Mouse (Mus musculus) hindbrain, embryonic 11.5 days (tissue): Measurements from ENCODE around the gene Utp14b. TPM values are rescaled to one million over a fixed set of nuclear protein-coding genes. Genes with fewer than 3 reads are reported as not detected.

ENCODE experiments used
- ATAC-seq: fragments of 200-750 bp; cut with Nextera tagmentation; 2 replicates; pipeline ENCODE4 v1.8.0; 2017; ENCODE audit warnings: mild to moderate bottlenecking, moderate TSS enrichment, moderate library complexity; ENCODE audit not compliant: low FRiP score
- DNase-seq: peaks from one replicate; pipeline ENCODE4 v3.0.0-alpha.2; 2015; ENCODE audit warnings: low spot score
- H3K27ac ChIP-seq: fragments of 300-500 bp; sonication (generic); 2 replicates; pipeline ENCODE4 v1.5.1; 2014; ENCODE audit warnings: mild to moderate bottlenecking, low read depth, low read length
- H3K27me3 ChIP-seq: fragments of 300-500 bp; sonication (generic); 2 replicates; pipeline ENCODE4 v1.6.1; 2014; ENCODE audit warnings: mild to moderate bottlenecking, low read length, moderate library complexity, mixed read lengths; ENCODE audit not compliant: control insufficient read depth, insufficient read depth
- H3K36me3 ChIP-seq: fragments of 300-500 bp; sonication (generic); 2 replicates; pipeline ENCODE4 v1.6.1; 2014; ENCODE audit warnings: mild to moderate bottlenecking, low read length, moderate library complexity, mixed read lengths; ENCODE audit not compliant: control insufficient read depth, insufficient read depth
- H3K4me1 ChIP-seq: fragments of 300-500 bp; sonication (generic); replicated peaks from 2 replicates; pipeline ENCODE4 v1.6.1; 2014; ENCODE audit warnings: low read length, mixed read lengths; ENCODE audit not compliant: control insufficient read depth, insufficient read depth
- H3K4me2 ChIP-seq: fragments of 300-500 bp; sonication (generic); replicated peaks from 2 replicates; pipeline ENCODE4 v1.6.1; 2014; ENCODE audit warnings: mild to moderate bottlenecking, low read depth, low read length
- H3K4me3 ChIP-seq: fragments of 300-500 bp; sonication (generic); 2 replicates; pipeline ENCODE4 v1.5.1; 2014; ENCODE audit warnings: low read depth, low read length
- H3K9ac ChIP-seq: fragments of 300-500 bp; sonication (generic); 2 replicates; pipeline ENCODE4 v1.6.1; 2014; ENCODE audit warnings: low read depth, low read length
- H3K9me3 ChIP-seq: fragments of 300-500 bp; sonication (generic); 2 replicates; pipeline ENCODE4 v1.6.1; 2016; ENCODE audit warnings: low read length; ENCODE audit not compliant: control insufficient read depth
- WGBS: fragments of 180-500 bp; shearing (Covaris S2); extraction: QIAGEN DNeasy Blood & Tissue Kit; methylation state at CpG from one replicate; pipeline ENCODE4 v1.1.7; 2014; 5-methylcytosine and 5-hydroxymethylcytosine counted together
- polyA plus RNA-seq: library from polyadenylated mRNA; unstranded; fragments of >200 nt; fragmentation: Nextera tagmentation; extraction: Ambion mirVana; gene quantifications from 2 replicates; pipeline ENCODE4 v1.2.1, GENCODE M21; 2014

The Utp14b gene
- polyA plus RNA-seq, 1 experiment from 2014 or later: 11.8 TPM

DNA sequence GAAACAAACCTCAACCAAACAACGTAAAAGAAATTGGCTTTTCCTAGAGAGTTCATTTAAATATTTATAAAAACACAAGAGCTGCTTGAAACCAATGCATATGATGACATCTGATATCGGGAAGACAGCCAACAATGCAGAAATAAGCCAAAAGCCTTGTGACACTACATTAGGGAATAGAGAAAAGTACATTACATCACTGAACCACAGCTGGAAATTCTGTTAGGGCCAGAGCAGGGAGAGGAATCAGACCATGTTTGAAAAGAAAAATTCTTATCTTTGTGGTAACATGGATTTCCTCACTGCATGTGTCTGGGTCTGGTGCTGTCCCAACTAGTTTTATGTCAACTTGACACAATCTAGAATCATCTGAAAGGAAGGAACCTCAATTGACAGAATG, 15.6 kb upstream of the Utp14b start:
- H3K9me3 ChIP-seq: no peaks in the 10 kb centered on the region
- no peak for ATAC-seq
- no peak for DNase-seq

GRCm38 (mm10) chr1:78647317-78647885, 10.4 kb upstream of the Utp14b start:
- no peaks in the 10 kb centered on the region for H3K4me1 ChIP-seq
- H3K36me3 ChIP-seq: no peaks in the 10 kb centered on the region
- H3K9me3 ChIP-seq: no peaks in the 10 kb centered on the region
- DNase-seq: no peak
- no peak overlapping the region for H3K9ac ChIP-seq
- no peaks in the 10 kb centered on the region for H3K27me3 ChIP-seq
- no peak overlapping the region for H3K4me2 ChIP-seq
- H3K27ac ChIP-seq: no peak overlapping the region
- WGBS: 78% methylated on average over 8 of the region's 8 CpGs
- no peak for ATAC-seq
- no peak overlapping the region for H3K4me3 ChIP-seq

More for the DNA sequence above, 15.6 kb upstream of the Utp14b start:
- Histone ChIP-seq H3K27ac (no peak overlapping the region), H3K4me3 (no peak overlapping the region), H3K9ac (no peak overlapping the region), H3K27me3 (no peaks in the 10 kb centered on the region), H3K4me1 (no peaks in the 10 kb centered on the region), H3K36me3 (no peaks in the 10 kb centered on the region), H3K4me2 (no peak overlapping the region)
- 92% methylated on average over 2 of the region's 2 CpGs for WGBS

DNA sequence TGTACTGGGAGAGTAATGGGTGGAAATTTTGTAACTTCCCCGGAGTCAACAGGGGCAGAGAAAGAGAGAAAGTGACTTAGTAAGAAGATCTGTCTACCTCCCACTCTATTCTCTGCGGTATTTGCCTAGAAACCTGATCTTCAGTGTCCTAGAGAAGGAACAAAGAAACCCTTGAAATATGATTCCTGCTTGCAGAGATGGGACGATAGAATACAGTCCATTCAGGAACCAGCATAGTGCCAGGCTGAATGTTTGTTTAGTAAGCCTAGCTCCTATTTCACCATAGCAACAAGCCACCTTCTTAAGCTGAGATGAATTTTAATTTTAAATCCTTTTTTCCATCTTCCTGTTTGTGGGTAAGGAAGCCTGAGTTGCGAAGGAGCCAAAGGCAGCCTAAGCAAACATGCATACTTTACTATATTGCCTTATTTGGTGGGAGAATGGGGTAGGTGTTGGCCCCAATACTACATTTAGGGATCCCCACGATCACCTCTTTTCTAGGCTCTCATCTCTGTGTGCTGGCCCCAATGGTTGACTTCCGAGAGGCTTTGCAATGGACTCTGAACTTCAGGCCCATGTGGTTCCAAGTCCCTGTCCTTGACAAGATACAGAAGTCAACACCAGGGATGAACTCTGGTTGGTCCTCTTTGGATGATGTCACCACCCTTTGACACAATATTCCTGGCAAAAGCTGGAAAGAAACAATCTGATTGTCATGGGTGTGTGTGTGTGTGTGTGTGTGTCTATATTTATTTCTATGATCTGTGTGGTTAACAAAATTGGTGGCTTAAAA, 8.4 kb upstream of the Utp14b start:
- no peaks in the 10 kb centered on the region for H3K27me3 ChIP-seq
- H3K4me2 ChIP-seq: no peak overlapping the region
- ATAC-seq (no peak), DNase-seq (peak; percentile 33)
- H3K4me3 ChIP-seq: no peak overlapping the region
- no peaks in the 10 kb centered on the region for H3K36me3 ChIP-seq
- H3K9ac ChIP-seq: no peak overlapping the region
- H3K4me1 ChIP-seq: no peaks in the 10 kb centered on the region
- 43% methylated on average over 6 of the region's 6 CpGs for WGBS
- no peaks in the 10 kb centered on the region for H3K9me3 ChIP-seq
- H3K27ac ChIP-seq: no peak overlapping the region

DNA sequence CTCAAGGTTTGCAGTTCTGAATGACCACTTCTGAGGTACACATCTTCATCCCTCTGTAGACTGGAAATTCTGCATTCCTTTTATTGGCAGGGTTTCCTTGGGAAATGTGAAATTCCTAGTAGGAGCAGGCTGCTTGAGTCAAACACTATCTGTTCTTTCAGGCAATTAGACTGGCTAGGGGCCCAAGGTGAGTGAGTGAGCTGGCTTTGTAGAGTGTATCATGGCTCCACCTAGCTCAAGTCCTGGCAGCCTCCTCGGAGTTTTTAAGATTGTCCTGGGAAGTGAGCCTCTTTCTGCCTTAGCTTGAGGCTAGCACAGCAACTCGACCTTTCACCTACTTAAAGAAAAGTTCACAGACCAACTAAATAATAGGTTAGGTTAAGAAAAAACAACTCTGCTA, 1.4 kb upstream of the Utp14b start:
- DNase-seq (peak; percentile 15), ATAC-seq (no peak)
- H3K36me3 ChIP-seq: no peaks in the 10 kb centered on the region
- H3K9ac ChIP-seq: no peak overlapping the region
- no peaks in the 10 kb centered on the region for H3K9me3 ChIP-seq
- H3K4me2 ChIP-seq: no peak overlapping the region
- no peak overlapping the region for H3K4me3 ChIP-seq
- 0 out of 2 replicates have a peak, but pooled peaks cover 4% of the 10 kb centered on the region for H3K4me1 ChIP-seq
- no peaks in the 10 kb centered on the region for H3K27me3 ChIP-seq
- no peak overlapping the region for H3K27ac ChIP-seq
- 16% methylated on average over 2 of the region's 2 CpGs for WGBS

DNA sequence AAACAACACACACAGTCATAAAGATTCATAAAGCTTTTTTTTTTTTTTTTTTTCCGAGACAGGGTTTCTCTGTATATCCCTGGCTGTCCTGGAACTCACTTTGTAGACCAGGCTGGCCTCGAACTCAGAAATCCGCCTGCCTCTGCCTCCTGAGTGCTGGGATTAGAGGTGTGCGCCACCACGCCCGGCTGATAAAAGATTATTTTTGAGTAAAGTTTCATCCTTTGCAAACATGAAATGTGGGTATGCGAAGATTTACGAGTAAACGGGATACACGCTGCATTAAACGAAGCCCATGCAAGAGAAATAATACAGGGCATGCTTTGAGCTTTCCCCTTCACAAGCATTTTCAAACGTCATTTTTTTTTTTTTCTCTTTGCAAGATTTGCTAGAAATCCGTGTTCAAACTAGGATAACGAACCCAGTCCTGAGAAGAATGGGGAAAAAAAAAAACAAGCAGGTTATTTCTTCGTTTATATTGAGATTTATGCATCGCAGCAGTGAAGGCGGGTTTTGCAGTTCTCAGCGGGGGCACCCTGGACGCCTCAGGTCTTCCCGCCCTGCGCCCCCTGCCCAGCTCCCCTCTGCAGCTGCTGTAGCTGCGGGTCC, 713 bp upstream of the Utp14b start:
- Histone ChIP-seq H3K36me3 (no peaks in the 10 kb centered on the region), H3K27me3 (no peaks in the 10 kb centered on the region), H3K9ac (no peak overlapping the region), H3K9me3 (no peaks in the 10 kb centered on the region), H3K4me3 (peak overlapping the region; percentile 96), H3K27ac (peak overlapping the region; percentile 76), H3K4me1 (0 out of 2 replicates have a peak, but pooled peaks cover 4% of the 10 kb centered on the region), H3K4me2 (peak overlapping the region; percentile 37)
- no peak for ATAC-seq
- WGBS: 32% methylated on average over 18 of the region's 22 CpGs
- no peak for DNase-seq

GRCm38 (mm10) chr1:78658441-78659269, 817 bp downstream of the Utp14b start:
- Histone ChIP-seq H3K4me2 (peak overlapping the region; percentile 70), H3K27me3 (no peaks in the 10 kb centered on the region), H3K9me3 (no peaks in the 10 kb centered on the region), H3K36me3 (no peaks in the 10 kb centered on the region), H3K4me1 (0 out of 2 replicates have a peak, but pooled peaks cover 4% of the 10 kb centered on the region), H3K4me3 (peak overlapping the region; percentile 96), H3K9ac (peak overlapping the region; percentile 97), H3K27ac (peak overlapping the region; percentile 96)
- under 1% methylated on average over 20 of the region's 20 CpGs for WGBS
- peak; percentile 62 for DNase-seq
- ATAC-seq: no peak

DNA sequence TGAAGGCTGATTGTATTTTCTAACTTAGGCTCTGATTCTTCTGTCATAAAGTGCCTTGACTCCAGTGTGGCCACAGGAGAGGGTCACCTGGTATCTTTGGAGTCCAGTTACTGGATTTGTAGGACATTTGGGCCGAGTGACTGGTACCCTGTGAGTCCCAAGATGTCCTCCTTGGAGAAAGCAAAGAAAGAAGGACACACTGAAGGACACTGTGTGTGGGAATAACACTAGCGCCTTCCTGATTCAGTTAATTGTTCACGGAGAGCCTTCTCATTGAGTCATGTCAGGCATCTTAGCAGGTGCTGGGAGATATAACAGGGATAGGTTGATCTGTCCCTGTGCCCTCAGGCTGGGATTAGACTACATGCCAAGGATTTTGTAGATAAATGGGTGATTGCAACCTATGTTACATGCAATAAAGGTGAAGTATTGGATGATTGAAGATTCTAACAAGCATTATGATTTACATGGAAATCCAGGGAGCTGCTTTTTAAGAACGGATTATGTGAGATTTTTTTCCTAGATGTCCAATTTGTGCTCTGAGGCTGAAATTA, 1.5 kb downstream of the Utp14b start:
- H3K4me3 ChIP-seq: peak overlapping the region; percentile 96
- DNase-seq: peak; percentile 10
- 33% methylated on average over 4 of the region's 4 CpGs for WGBS

DNA sequence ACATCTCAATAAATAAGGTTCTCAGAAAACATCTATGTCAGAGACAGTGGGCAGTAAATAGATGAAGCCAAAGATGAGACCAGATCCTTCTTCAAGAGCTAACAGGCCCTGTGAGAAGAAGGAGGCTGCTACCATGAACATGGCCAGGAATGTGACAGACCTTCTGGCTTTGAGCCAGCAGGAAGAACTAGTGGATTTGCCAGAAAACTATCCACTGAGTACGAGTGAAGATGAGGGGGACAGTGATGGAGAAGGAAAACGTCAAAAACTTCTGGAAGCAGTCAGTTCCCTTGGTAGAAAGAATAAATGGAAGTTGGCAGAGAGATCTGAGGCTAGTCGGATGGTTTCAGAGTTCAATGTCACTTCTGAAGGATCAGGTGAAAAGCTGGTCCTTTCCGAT, 6.5 kb downstream of the Utp14b start:
- H3K9ac ChIP-seq: no peak overlapping the region

More for the DNA sequence above, 1.5 kb downstream of the Utp14b start:
- Histone ChIP-seq H3K4me1 (0 out of 2 replicates have a peak, but pooled peaks cover 4% of the 10 kb centered on the region), H3K36me3 (no peaks in the 10 kb centered on the region; the same call in 1 of the 2 replicates), H3K9me3 (no peaks in the 10 kb centered on the region), H3K27ac (peak overlapping the region; percentile 27; the same call in 1 of the 2 replicates), H3K9ac (peak overlapping the region; percentile 97; the same call in 1 of the 2 replicates), H3K27me3 (no peaks in the 10 kb centered on the region), H3K4me2 (peak overlapping the region; percentile 70)
- no peak for ATAC-seq

More for the DNA sequence above, 6.5 kb downstream of the Utp14b start:
- Histone ChIP-seq H3K9me3 (no peaks in the 10 kb centered on the region), H3K4me3 (no peak overlapping the region), H3K27me3 (no peaks in the 10 kb centered on the region), H3K4me1 (0 out of 2 replicates have a peak, but pooled peaks cover 2% of the 10 kb centered on the region), H3K4me2 (no peak overlapping the region), H3K27ac (no peak overlapping the region), H3K36me3 (peaks cover 6% of the 10 kb centered on the region; the same call in 1 of the 2 replicates)
- DNase-seq (no peak), ATAC-seq (no peak)
- 92% methylated on average over 4 of the region's 4 CpGs for WGBS
